Mouse (Mus musculus) midbrain, embryonic 12.5 days (tissue): ENCODE measurements at regions not wholly inside any gene's neighbourhood (a gene's known extent, or its start where the extent isn't known, plus 50 kb on each side); places are given as distances from the start of the nearest gene placed in this dataset.

ENCODE experiments used
- ATAC-seq: fragments of 200-750 bp; cut with Nextera tagmentation; 2 replicates; pipeline ENCODE4 v1.8.0; 2017; ENCODE audit warnings: low read depth, moderate TSS enrichment, moderate library complexity; ENCODE audit not compliant: low FRiP score
- H3K27ac ChIP-seq: fragments of 300-500 bp; sonication (generic); replicated peaks from 2 replicates; pipeline ENCODE4 v1.5.1; 2016; ENCODE audit warnings: mild to moderate bottlenecking
- H3K27me3 ChIP-seq: fragments of 300-500 bp; sonication (generic); 2 replicates; pipeline ENCODE4 v1.6.1; 2016; ENCODE audit warnings: mild to moderate bottlenecking
- H3K36me3 ChIP-seq: fragments of 300-500 bp; sonication (generic); 2 replicates; pipeline ENCODE4 v1.6.1; 2016
- H3K4me1 ChIP-seq: fragments of 300-500 bp; sonication (generic); 2 replicates; pipeline ENCODE4 v1.6.1; 2016
- H3K4me2 ChIP-seq: fragments of 300-500 bp; sonication (generic); replicated peaks from 2 replicates; pipeline ENCODE4 v1.6.1; 2016; ENCODE audit warnings: mild to moderate bottlenecking, moderate library complexity
- H3K4me3 ChIP-seq: fragments of 300-500 bp; sonication (generic); 2 replicates; pipeline ENCODE4 v1.5.1; 2016; ENCODE audit warnings: mild to moderate bottlenecking
- H3K9ac ChIP-seq: fragments of 300-500 bp; sonication (generic); replicated peaks from 2 replicates; pipeline ENCODE4 v1.6.1; 2016; ENCODE audit warnings: mild to moderate bottlenecking, moderate library complexity
- H3K9me3 ChIP-seq: fragments of 300-500 bp; sonication (generic); 2 replicates; pipeline ENCODE4 v1.6.1; 2016; ENCODE audit warnings: mild to moderate bottlenecking
- WGBS: fragments of 180-500 bp; shearing (Covaris S2); methylation state at CpG from one replicate; pipeline ENCODE4 v1.1.7; 2016; 5-methylcytosine and 5-hydroxymethylcytosine counted together

- no peak overlapping the region for H3K4me2 ChIP-seq
Measured at GRCm38 (mm10) chr5:85177787-85178186, 760.6 kb upstream of the Epha5 start.

GRCm38 (mm10) chr5:85173899-85174298 lies 756.7 kb upstream of the Epha5 start:
- H3K36me3 ChIP-seq = no peaks in the 10 kb centered on the region
- no peaks in the 10 kb centered on the region; the same call in 1 of the 2 replicates for H3K4me1 ChIP-seq
- H3K9me3 ChIP-seq = no peaks in the 10 kb centered on the region
- H3K27ac ChIP-seq = no peak overlapping the region
- no peak overlapping the region for H3K9ac ChIP-seq
- no peak for ATAC-seq
- WGBS = 94% methylated on average over 1 of the region's 1 CpGs
- no peaks in the 10 kb centered on the region for H3K27me3 ChIP-seq
- no peak overlapping the region for H3K4me3 ChIP-seq
- H3K4me2 ChIP-seq = no peak overlapping the region

More at GRCm38 (mm10) chr5:85177787-85178186, 760.6 kb upstream of the Epha5 start:
- WGBS = 52% methylated on average over 9 of the region's 9 CpGs
- ATAC-seq = peak; percentile 70
- no peak overlapping the region for H3K27ac ChIP-seq
- H3K36me3 ChIP-seq = no peaks in the 10 kb centered on the region
- H3K9ac ChIP-seq = no peak overlapping the region
- H3K27me3 ChIP-seq = no peaks in the 10 kb centered on the region
- H3K9me3 ChIP-seq = no peaks in the 10 kb centered on the region
- no peak overlapping the region for H3K4me3 ChIP-seq
- H3K4me1 ChIP-seq = no peaks in the 10 kb centered on the region; the same call in 1 of the 2 replicates

DNA sequence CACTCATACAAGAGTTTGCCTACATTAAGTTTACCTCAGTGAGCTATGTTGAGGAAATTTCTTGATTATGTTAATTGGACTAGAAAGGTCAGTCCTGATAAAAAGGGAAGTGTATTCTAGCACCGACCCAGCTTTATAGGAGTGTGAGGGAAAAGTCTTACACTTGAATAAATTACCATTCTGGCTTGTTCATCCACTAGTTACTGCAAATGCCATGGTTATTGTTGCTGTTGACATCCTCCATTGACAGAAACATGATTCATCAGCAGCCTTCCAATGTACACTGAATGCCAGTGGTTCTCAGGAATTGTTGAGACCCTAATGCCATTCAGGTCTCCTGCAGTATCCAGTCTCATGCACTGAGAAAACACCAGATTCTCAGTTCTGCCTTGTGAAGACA lies 738.7 kb upstream of the Epha5 start:
- H3K4me3 ChIP-seq = no peak overlapping the region
- no peaks in the 10 kb centered on the region for H3K36me3 ChIP-seq
- ATAC-seq = no peak
- no peaks in the 10 kb centered on the region for H3K9me3 ChIP-seq
- no peak overlapping the region for H3K4me2 ChIP-seq
- no peaks in the 10 kb centered on the region for H3K27me3 ChIP-seq
- H3K9ac ChIP-seq = no peak overlapping the region
- whole genome bisulfite sequencing = 78% methylated on average over 1 of the region's 1 CpGs
- no peaks in the 10 kb centered on the region for H3K4me1 ChIP-seq
- H3K27ac ChIP-seq = no peak overlapping the region

GRCm38 (mm10) chr5:85155213-85155612 lies 738.0 kb upstream of the Epha5 start:
- Histone ChIP-seq H3K27me3 (no peaks in the 10 kb centered on the region), H3K9me3 (no peaks in the 10 kb centered on the region), H3K4me2 (no peak overlapping the region), H3K9ac (no peak overlapping the region), H3K4me3 (no peak overlapping the region), H3K36me3 (no peaks in the 10 kb centered on the region), H3K27ac (no peak overlapping the region), H3K4me1 (no peaks in the 10 kb centered on the region)
- WGBS = 81% methylated on average over 1 of the region's 1 CpGs
- no peak for ATAC-seq
